25 mouse cellular contexts compared by ENCODE assay signal in genomic region chr17:88702345-88702744, GRCm38 (mm10). TPM values are rescaled to one million over a fixed set of nuclear protein-coding genes. Genes with fewer than 3 reads are reported as not detected.
A peak's percentile ranks its signal among the peaks of the same experiment; 100 is the strongest.
DNase-seq lines count a peak whose midpoint lies in the region; ATAC-seq and TF ChIP-seq lines count a peak whose summit lies in the region.
"Had no signal": no experiment of that assay in that cellular context is flagged by ENCODE, and none has a peak within 500 bp of the region (broad histone marks: within the 10 kb centered on the region; RNA-seq: fewer than 3 reads in every experiment).

No protein-coding gene starts in this region.

- no peaks in the 10 kb centered on the region for H3K36me3 ChIP-seq in forebrain, embryonic 16.5 days (ENCODE audit: control insufficient read depth, insufficient read depth)
- H3K36me3 ChIP-seq in forebrain, embryonic 10.5 days (replicated peaks): no peaks in the 10 kb centered on the region
- no peaks in the 10 kb centered on the region for H3K36me3 ChIP-seq in kidney, postnatal 0 days (ENCODE audit: insufficient read depth, low read length)
- H3K36me3 ChIP-seq in kidney, embryonic 15.5 days: no peaks in the 10 kb centered on the region
- H3K36me3 ChIP-seq in midbrain, embryonic 15.5 days (replicated peaks): no peaks in the 10 kb centered on the region
- no peaks in the 10 kb centered on the region for H3K36me3 ChIP-seq in midbrain, embryonic 10.5 days
- H3K36me3 ChIP-seq in stomach, embryonic 16.5 days (ENCODE audit: control insufficient read depth, insufficient read depth, low read length): no peaks in the 10 kb centered on the region
- H3K36me3 ChIP-seq: heart, embryonic 15.5 days; hindbrain, embryonic 10.5 days; limb, embryonic 15.5 days; liver, embryonic 15.5 days had no signal

- H3K27ac ChIP-seq in forebrain, embryonic 16.5 days (ENCODE audit: low read length): no peak overlapping the region
- no peak overlapping the region for H3K27ac ChIP-seq in forebrain, embryonic 10.5 days
- H3K27ac ChIP-seq in kidney, postnatal 0 days: no peak overlapping the region
- H3K27ac ChIP-seq in kidney, embryonic 15.5 days: no peak overlapping the region
- H3K27ac ChIP-seq in midbrain, embryonic 15.5 days: 0 out of 2 replicates have a peak overlapping the region, but pooled peaks have one; percentile 20
- H3K27ac ChIP-seq in midbrain, embryonic 10.5 days (replicated peaks): no peak overlapping the region
- H3K27ac ChIP-seq in stomach, embryonic 16.5 days (ENCODE audit: low read length): no peak overlapping the region
- H3K27ac ChIP-seq: heart, adult 2 months; heart, embryonic 15.5 days; hindbrain, embryonic 10.5 days; layer of hippocampus, adult 2 months; limb, embryonic 15.5 days; liver, embryonic 15.5 days had no signal

- no peak overlapping the region for H3K9ac ChIP-seq in forebrain, embryonic 16.5 days (replicated peaks; ENCODE audit: low read depth, low read length)
- no peak overlapping the region for H3K9ac ChIP-seq in kidney, postnatal 0 days (ENCODE audit: low read depth, low read length)
- H3K9ac ChIP-seq in kidney, embryonic 15.5 days: no peak overlapping the region
- H3K9ac ChIP-seq in midbrain, embryonic 15.5 days: no peak overlapping the region
- H3K9ac ChIP-seq in stomach, embryonic 16.5 days (ENCODE audit: low read length): peak overlapping the region; percentile 26
- H3K9ac ChIP-seq: heart, embryonic 15.5 days; limb, embryonic 15.5 days; liver, embryonic 15.5 days had no signal

- no peak for DNase-seq in forebrain, embryonic 10.5 days (ENCODE audit: extremely low spot score, low spot score)
- peak; percentile 15 for DNase-seq in kidney, postnatal 0 days (ENCODE audit: low spot score)
- DNase-seq in midbrain, embryonic 10.5 days (ENCODE audit: low spot score): no peak
- no peak for DNase-seq in right cerebral cortex, postnatal 10 days (ENCODE audit: low spot score in 2 of 2)
- DNase-seq: adrenal gland, postnatal 25 days; cerebellum, adult 2 months; gastrocnemius, postnatal 10 days; heart, adult 2 months; kidney, postnatal 10 days; layer of hippocampus, postnatal 36 days; right cerebral cortex, adult 18-20 months; thymus, postnatal 36 days had no signal

- no peak for TF ChIP-seq CTCF in kidney, postnatal 0 days (IDR thresholded peaks at IDR 0.05; ENCODE audit: low read depth)

- H3K27me3 ChIP-seq in forebrain, embryonic 16.5 days (replicated peaks; ENCODE audit: control insufficient read depth, insufficient read depth, low read length): no peaks in the 10 kb centered on the region
- no peaks in the 10 kb centered on the region for H3K27me3 ChIP-seq in forebrain, embryonic 10.5 days (ENCODE audit: poor library complexity, severe bottlenecking)
- no peaks in the 10 kb centered on the region for H3K27me3 ChIP-seq in kidney, postnatal 0 days (ENCODE audit: insufficient read depth, low read length)
- no peaks in the 10 kb centered on the region for H3K27me3 ChIP-seq in kidney, embryonic 15.5 days
- no peaks in the 10 kb centered on the region for H3K27me3 ChIP-seq in midbrain, embryonic 15.5 days (replicated peaks)
- H3K27me3 ChIP-seq in midbrain, embryonic 10.5 days (ENCODE audit: low read depth, poor library complexity, severe bottlenecking): no peaks in the 10 kb centered on the region
- no peaks in the 10 kb centered on the region for H3K27me3 ChIP-seq in stomach, embryonic 16.5 days (ENCODE audit: control insufficient read depth, insufficient read depth, low read length)
- H3K27me3 ChIP-seq: CH12.LX; heart, embryonic 15.5 days; limb, embryonic 15.5 days; liver, embryonic 15.5 days had no signal

- H3K4me3 ChIP-seq in forebrain, embryonic 16.5 days (replicated peaks; ENCODE audit: low read length): no peak overlapping the region
- no peak overlapping the region for H3K4me3 ChIP-seq in forebrain, embryonic 10.5 days
- H3K4me3 ChIP-seq in kidney, postnatal 0 days (replicated peaks; ENCODE audit: low read depth, low read length): no peak overlapping the region
- H3K4me3 ChIP-seq in kidney, embryonic 15.5 days (replicated peaks): no peak overlapping the region
- H3K4me3 ChIP-seq in midbrain, embryonic 15.5 days: no peak overlapping the region
- no peak overlapping the region for H3K4me3 ChIP-seq in midbrain, embryonic 10.5 days
- H3K4me3 ChIP-seq in stomach, embryonic 16.5 days (replicated peaks; ENCODE audit: low read length): peak overlapping the region; percentile 6; the same call in 1 of the 2 replicates
- H3K4me3 ChIP-seq: erythroblast, embryonic 14.5 days; heart, adult 2 months; heart, embryonic 15.5 days; hindbrain, embryonic 10.5 days; layer of hippocampus, adult 2 months; limb, embryonic 15.5 days; liver, embryonic 15.5 days had no signal

- peak; percentile 29; the same call in 1 of the 2 replicates for ATAC-seq in forebrain, embryonic 16.5 days
- no peak for ATAC-seq in kidney, postnatal 0 days (replicated peaks; ENCODE audit: low FRiP score, low read depth)
- ATAC-seq in kidney, embryonic 15.5 days (replicated peaks; ENCODE audit: low FRiP score): no peak
- ATAC-seq in midbrain, embryonic 15.5 days (replicated peaks): no peak
- ATAC-seq in stomach, embryonic 16.5 days (ENCODE audit: insufficient read depth, low FRiP score): no peak

- H3K9me3 ChIP-seq in forebrain, embryonic 16.5 days (ENCODE audit: control insufficient read depth, low read length): no peaks in the 10 kb centered on the region
- no peaks in the 10 kb centered on the region for H3K9me3 ChIP-seq in forebrain, embryonic 10.5 days
- no peaks in the 10 kb centered on the region for H3K9me3 ChIP-seq in kidney, postnatal 0 days (replicated peaks; ENCODE audit: low read length)
- H3K9me3 ChIP-seq in kidney, embryonic 15.5 days (replicated peaks): no peaks in the 10 kb centered on the region; the same call in 1 of the 2 replicates
- H3K9me3 ChIP-seq in midbrain, embryonic 15.5 days: no peaks in the 10 kb centered on the region
- peaks cover 5% of the 10 kb centered on the region for H3K9me3 ChIP-seq in midbrain, embryonic 10.5 days (replicated peaks)
- peaks cover 4% of the 10 kb centered on the region; the same call in 1 of the 2 replicates for H3K9me3 ChIP-seq in stomach, embryonic 16.5 days (replicated peaks; ENCODE audit: control insufficient read depth, low read length)
- H3K9me3 ChIP-seq: heart, embryonic 15.5 days; limb, embryonic 15.5 days; liver, embryonic 15.5 days had no signal

- no peak overlapping the region for H3K4me2 ChIP-seq in forebrain, embryonic 16.5 days (ENCODE audit: low read length)
- no peak overlapping the region for H3K4me2 ChIP-seq in kidney, postnatal 0 days (ENCODE audit: low read length)
- no peak overlapping the region for H3K4me2 ChIP-seq in kidney, embryonic 15.5 days
- no peak overlapping the region for H3K4me2 ChIP-seq in midbrain, embryonic 15.5 days
- peak overlapping the region; percentile 31 for H3K4me2 ChIP-seq in stomach, embryonic 16.5 days (ENCODE audit: low read depth, low read length)
- H3K4me2 ChIP-seq: heart, embryonic 15.5 days; limb, embryonic 15.5 days; liver, embryonic 15.5 days had no signal

- WGBS in forebrain, embryonic 16.5 days: 15% methylated on average over 6 of the region's 6 CpGs
- 63% methylated on average over 6 of the region's 6 CpGs for WGBS in forebrain, embryonic 10.5 days
- WGBS in kidney, postnatal 0 days: 20% methylated on average over 6 of the region's 6 CpGs
- WGBS in kidney, embryonic 15.5 days: 21% methylated on average over 6 of the region's 6 CpGs
- WGBS in midbrain, embryonic 15.5 days: 29% methylated on average over 6 of the region's 6 CpGs
- WGBS in midbrain, embryonic 10.5 days: 50% methylated on average over 6 of the region's 6 CpGs
- WGBS in stomach, embryonic 16.5 days: 13% methylated on average over 6 of the region's 6 CpGs

- peaks cover 12% of the 10 kb centered on the region for H3K4me1 ChIP-seq in forebrain, embryonic 16.5 days (replicated peaks; ENCODE audit: control insufficient read depth, insufficient read depth, low read length)
- H3K4me1 ChIP-seq in forebrain, embryonic 10.5 days: peaks cover 10% of the 10 kb centered on the region
- H3K4me1 ChIP-seq in kidney, postnatal 0 days (replicated peaks; ENCODE audit: insufficient read depth, low read length): no peaks in the 10 kb centered on the region
- 0 out of 2 replicates have a peak, but pooled peaks cover 2% of the 10 kb centered on the region for H3K4me1 ChIP-seq in kidney, embryonic 15.5 days
- H3K4me1 ChIP-seq in midbrain, embryonic 15.5 days: peaks cover 21% of the 10 kb centered on the region
- peaks cover 16% of the 10 kb centered on the region for H3K4me1 ChIP-seq in midbrain, embryonic 10.5 days
- peaks cover 8% of the 10 kb centered on the region for H3K4me1 ChIP-seq in stomach, embryonic 16.5 days (ENCODE audit: control insufficient read depth, insufficient read depth, low read length)
- H3K4me1 ChIP-seq: heart, embryonic 15.5 days; liver, embryonic 15.5 days had no signal

RNA-seq across cellular contexts. Expression of gene Gtf2a1l, which starts 33.9 kb away (rescaled TPM):
- 0.21 and 0.22 TPM in 2 replicates for polyA plus RNA-seq in forebrain, embryonic 16.5 days (2015; fragmentation: Nextera tagmentation; extraction: Ambion mirVana)
- polyA plus RNA-seq in forebrain, embryonic 10.5 days (2016; fragmentation: Nextera tagmentation; extraction: Ambion mirVana): not detected in 2 replicates
- polyA plus RNA-seq in kidney, postnatal 0 days (2015; fragmentation: Nextera tagmentation; extraction: Ambion mirVana): 0.14 TPM in 1 of 2 replicates, not detected in the other
- not detected in 2 replicates for polyA plus RNA-seq in kidney, embryonic 15.5 days (2015; fragmentation: Nextera tagmentation; extraction: Ambion mirVana)
- polyA plus RNA-seq in midbrain, embryonic 15.5 days (2015; fragmentation: Nextera tagmentation; extraction: Ambion mirVana): 0.10 and 0.29 TPM in 2 replicates
- polyA plus RNA-seq in midbrain, embryonic 10.5 days (2016; fragmentation: Nextera tagmentation; extraction: Ambion mirVana): 0.19 TPM in 1 of 2 replicates, not detected in the other
- 0.26 and 0.41 TPM in 2 replicates for polyA plus RNA-seq in stomach, embryonic 16.5 days (2015; fragmentation: Nextera tagmentation; extraction: Ambion mirVana)
- polyA plus RNA-seq: embryonic facial prominence, embryonic 11.5 days; erythroblast, embryonic 14.5 days; limb, embryonic 15.5 days; liver, embryonic 15.5 days; small intestine, adult 2 months had no signal
